Mouse (Mus musculus) layer of hippocampus, postnatal 36 days (tissue): ENCODE data around the gene Cuedc2. TPM values are rescaled to one million over a fixed set of nuclear protein-coding genes. Genes with fewer than 3 reads are reported as not detected.

Experiments used
- DNase-seq, 2 experiments: peaks; one replicate each; pipeline ENCODE4 v3.0.0; 2022
- total RNA-seq, 2 experiments: library from RNA; stranded (reverse); gene quantifications; 2 replicates each; pipeline ENCODE4 v1.2.3; 2021

Gene Cuedc2
- total RNA-seq, 2 experiments from 2014 or later, result 164 to 167 TPM

DNA sequence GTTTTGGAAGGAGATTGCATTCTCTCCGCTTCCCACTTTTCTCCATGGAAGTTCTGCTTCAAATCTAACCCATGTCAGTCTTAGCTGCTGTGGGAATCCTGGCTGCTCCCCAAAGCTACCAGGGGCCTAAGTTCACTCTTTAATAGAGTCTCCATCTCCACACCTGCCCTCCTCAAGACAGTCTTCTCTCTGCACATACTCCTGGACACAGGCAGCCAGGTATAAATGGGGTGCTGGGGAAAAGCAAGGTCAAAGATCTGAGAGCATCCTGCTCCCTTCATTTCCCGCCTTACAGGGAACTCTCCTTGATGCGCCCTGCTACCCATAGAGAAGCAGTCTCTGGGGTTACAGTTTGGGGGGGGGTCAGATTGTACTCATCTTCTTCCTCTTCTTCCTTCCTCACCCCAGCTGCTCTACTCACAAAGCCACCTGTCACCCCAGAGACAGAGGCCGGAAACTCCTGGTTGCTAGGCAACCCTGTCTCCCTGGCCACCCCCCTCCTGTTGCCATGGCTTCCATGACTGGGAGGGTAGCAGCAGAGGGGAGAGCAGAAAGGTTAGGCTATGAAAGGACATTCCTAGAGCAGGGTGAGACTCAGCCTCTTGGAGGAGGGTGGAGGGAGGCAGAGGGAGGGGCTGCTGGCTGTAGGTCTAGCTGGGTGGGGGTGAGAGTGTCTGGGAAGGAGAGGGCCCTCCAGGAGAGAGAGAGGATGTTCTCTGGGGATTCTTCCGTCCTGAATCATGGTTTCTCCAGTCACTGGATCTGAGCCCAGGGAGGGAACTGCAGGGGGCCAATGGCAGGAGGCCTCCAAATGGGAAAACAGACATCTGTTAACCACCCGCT lies 17.2 kb downstream of the Cuedc2 start:
- peak; percentile 62 to 72 for DNase-seq

DNA sequence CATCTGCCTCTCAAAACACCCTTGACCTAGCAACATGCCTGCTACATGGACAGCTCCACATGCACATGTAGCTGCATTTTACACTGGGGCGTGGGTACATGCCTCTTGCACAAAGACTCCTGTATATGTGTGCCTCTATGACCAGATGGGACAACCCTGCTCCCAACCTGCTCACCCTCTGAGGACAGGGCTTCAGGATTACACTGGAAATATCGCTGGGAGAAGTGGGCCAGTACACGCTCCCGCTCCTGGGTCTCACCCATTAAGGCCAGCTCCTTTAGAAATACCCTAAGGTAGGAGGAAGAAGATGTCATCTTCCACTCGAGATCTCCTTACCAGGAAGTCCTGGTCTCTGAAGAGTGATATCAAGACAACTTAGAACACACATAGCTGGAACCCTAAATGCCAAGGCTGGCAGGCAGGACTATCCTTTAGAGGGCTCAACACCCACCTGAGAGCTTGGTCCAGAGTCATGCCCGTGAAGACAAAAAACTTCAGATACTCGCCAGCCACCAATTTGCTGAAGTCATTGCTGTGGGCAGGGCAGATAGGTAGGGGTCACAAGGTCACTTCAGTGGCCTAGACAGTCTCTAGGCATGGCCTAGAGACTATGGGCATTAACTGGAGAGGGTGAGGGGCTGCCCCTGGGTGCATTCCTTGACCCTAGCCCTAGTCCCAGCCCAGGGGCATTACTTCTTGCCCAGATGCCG lies 18.3 kb downstream of the Cuedc2 start:
- no peak for DNase-seq

DNA sequence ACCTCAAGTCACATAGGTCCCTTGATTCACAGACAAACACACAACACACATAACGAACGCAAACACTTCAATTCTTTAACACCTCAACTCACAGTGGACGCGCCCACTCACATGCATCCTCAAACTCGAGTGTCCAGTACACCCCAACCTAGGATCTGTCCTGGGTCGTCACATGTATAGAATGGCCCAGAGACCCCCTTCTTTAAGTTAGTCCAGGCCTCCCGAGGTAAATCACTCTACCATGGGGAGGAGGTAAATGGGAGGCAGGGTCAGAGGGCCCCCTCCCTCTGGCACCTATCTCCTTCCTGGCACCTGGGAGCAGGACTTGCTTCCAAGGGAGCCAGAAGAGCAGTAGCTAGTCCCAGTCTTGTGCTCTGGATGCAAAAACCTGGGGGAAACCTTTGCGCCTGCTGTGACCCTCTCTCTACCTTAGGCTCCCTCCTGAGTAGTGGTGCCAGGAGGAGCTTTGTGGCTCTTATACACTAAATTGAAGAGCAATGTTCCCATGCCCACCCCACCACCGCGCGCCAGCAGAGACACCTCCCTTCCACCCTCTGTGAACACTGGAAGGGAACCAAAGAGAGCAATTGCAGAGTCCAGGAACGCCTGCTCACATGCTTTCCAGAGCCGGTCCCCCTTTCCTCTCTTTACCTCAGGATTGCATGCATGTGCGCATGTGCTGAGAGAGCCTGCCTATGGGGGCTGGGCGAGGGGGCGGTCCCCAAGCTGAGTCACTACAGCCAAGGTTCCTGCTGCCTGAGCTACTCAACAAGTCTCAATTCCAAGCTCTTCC lies 19.7 kb downstream of the Cuedc2 start:
- peak; percentile 89 to 90 for DNase-seq

DNA sequence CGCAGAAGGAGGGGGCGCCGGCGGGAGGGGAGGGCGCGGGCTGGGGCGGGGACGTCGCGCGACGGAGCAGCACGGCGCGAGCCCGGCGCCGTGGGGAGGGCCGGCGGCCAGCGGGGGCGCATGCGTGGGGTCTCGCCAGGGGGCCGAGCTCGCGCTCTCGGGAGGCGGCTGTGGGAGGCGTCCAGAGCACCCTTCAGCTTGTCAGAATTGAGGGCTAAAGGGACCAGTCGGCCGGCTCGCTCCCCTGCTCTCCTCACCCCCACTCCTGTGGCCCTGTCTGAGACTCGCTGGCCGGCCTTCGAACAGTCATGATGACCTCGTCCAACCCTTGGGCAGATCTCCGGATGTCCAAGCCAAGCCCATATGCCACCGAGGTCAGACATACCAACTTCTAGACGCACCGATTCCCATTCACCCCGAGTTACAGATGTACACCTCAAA lies 20.5 kb downstream of the Cuedc2 start:
- peak; percentile 73 to 74 for DNase-seq

DNA sequence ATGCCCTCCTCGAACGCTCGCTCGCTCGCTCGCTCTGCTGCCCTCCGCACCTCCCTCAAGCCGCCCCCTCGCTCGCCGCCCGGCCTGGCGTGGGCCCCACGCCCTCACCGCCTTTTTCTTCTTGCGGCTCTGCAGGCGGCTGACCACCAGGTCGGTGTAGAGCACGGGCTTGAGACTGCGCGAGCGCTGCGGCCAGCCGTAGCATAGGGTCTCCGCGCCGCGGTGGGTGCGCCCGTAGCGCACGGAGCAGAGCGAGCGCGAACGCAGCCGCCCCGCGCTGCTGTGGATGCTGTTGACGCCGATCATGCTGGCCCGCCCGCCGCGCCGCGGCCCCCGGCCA lies 21.0 kb downstream of the Cuedc2 start:
- DNase-seq, result peak in 1 of 2 experiments; percentile 18

DNA sequence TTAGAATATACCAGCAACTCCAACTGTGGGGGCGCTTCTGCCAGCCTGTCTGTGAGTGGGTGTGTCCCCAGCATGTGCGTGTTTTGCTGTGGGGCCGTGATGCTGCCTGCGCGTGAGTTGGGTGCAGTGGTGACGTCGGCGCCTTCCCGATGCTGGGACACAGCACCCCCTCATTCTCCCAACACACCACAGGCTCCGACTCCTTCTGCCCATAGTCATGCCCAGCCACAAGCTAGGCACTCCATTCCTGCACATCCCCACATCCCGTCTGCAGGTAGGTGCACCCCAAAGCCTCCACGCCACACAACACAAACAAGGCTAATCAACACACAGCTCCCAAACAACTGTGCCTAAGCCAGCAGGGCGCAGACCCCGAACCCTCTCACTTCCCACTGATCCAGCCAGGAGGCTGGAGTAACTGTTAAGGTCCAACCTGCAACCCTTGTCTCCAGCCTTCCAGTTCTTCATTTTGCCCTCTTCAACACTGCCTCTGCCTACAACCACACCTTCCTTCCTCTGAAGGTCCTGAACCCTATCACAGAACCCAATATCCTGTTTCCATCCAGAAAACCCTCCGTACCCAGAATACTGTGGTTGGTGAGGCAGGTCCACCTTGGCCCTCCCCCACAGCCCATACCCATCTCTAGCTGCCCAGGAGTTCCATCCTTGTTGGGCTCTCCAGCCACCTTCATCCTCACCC lies 21.5 kb downstream of the Cuedc2 start:
- peak; percentile 76 to 79 for DNase-seq

DNA sequence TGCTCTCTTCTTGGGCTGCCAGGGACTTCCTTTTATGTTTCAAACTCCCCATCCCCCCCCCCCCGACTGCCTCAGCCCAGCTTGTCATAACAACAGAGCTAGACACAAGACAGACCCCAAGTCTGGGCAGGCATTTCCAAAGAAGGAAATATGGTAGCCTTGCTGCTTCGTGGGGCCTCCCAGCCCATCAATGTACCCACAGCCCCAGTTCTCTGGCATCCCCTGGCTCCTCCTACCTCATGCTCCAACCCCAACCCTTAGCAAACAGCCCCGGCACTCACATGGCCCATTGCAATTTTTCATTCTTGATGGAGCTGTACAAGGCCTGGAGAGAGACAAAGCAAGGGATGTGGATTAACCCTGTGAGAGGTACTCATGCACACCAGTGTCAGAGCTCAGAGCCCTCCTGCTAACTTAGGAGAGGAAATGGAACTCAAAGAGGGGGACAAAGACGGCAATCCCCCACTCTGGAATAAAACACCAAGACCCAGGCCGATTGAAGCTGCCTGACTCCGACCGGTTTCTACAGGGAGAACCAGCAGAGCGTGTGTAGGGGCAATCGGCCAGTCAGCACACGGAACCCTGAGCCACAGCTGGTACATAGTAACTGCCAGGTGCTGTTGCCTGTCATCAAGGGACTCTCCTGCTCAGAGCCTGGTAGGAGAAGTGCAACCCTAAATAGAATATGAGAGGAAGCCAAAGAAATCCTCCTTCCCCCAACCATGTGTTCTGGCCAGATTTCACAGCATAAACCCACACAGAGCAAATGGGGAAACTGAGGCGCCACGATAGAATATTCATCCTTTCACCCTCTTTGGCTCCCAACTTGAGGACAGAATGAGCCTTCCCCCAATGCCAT lies 22.5 kb downstream of the Cuedc2 start:
- DNase-seq, result peak; percentile 7 to 9

DNA sequence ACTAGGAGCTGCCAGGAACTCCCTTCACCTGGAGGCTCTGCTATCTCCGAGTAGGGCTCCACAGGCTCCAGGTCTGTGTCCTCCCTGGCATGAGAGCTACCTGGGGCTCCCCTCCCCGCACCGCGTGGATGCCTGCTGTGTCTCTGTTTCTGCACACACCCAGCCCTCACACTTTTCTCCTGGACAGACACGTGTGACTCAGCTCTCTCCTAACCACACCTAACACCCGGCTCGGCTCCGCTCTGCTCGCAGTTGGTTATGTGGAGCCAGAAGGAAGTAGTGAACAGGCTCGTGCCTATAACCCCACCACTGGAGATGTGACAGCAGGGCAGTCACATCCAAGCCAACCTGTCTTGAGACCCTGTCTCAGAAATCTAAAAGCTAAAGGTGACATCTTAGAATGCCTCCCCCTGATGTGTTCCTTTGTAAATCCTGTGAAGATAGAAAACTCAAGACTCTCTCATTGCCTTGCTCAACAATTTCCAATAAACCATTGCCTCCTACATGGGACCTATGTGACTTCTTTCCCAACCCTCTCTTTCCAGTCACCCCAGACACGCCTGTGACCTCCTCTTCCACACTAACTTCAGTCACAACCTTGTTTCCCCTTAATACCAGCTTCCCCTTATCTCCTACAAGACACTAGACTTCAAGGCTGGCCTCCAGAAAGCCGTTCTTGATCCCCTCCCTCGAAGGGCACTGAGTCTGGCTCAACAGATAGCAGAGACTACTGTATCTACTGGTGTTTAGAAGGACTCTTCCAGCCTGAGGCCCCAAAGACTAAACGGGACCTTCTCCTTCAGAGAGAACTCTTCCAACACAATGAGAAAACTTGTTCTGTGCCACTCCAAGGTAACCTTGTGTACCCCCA lies 23.4 kb downstream of the Cuedc2 start:
- no peak for DNase-seq

DNA sequence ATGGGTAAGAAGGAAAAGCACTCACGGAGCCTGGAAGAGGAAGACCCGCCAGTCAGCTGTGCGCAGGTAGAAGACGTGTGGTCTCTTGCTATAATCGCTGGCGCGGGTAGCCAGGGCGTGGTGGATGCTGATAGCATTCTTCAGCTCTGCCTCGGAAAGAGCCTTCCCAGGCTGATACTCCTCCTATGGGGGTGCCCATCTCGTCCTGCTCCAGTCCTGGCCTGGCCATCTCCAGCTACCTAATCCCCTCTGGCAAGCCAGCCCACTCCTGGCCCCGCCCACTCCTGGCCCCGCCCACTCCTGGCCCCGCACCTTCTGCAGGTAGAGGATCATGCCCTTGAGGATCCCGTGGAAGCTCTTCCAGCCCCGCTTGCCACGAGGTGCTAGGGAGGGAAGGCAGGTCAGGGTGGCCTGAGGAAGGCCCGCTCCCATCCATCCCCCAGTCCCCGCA lies 24.3 kb downstream of the Cuedc2 start:
- DNase-seq, result no peak

DNA sequence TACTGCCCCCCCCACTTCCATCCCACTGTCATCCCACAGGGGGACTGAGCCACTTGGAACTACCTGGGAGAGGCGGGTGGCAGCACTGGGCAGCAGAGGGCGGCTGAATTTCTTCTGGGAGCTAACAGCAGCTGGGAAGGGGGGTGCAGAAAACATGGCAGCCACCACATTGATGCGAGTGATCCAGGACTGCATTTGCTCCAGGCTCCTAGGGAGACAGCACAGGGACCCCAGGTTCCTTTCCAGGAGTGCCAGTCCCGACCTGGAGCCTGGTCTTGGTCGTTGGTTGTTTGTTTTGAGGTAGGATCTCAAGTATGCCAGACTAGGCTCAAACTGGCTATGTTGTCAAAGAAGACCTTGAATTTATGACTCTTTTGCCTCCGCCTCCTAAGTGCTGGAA lies 24.9 kb downstream of the Cuedc2 start:
- no peak for DNase-seq

DNA sequence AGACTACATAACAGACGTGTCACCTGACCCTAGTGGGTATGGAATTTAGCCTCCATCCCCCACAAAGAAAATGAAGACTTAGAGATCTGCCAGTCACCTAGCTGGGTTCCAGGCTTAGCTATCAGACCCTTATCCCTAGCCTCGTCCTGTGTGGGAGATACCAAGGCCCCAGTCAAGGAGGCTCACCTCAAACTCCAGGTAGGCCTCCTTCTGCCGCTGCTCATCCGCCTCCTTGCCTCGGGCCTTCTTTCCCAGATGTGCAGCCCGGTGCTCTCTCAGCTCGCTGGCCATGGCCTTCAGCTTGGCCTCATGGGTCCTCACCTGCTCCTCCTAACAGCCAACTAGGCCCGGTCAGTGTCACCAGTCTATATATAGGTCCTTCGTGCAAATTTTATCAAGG lies 25.4 kb downstream of the Cuedc2 start:
- no peak for DNase-seq

DNA sequence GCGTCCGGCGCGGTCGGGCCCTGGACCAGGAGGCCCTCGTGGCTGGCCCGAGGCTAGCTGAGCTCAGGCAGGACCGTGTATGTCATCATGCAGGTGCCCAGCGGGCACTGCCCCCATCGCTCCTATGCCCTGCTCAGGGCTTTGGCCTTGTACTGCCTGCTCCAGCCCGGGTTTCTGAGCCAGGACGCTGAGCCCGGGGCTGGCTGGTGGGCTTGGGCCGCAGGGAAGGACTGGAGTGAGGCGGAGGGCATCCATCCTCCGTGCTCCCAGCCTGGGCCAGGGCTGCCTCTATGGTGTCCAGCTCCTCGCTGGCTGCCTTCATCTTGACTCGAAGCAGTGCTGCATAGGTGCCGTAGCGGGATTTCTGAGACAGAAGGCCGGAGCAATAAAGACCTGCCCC lies 25.9 kb downstream of the Cuedc2 start:
- no peak for DNase-seq

DNA sequence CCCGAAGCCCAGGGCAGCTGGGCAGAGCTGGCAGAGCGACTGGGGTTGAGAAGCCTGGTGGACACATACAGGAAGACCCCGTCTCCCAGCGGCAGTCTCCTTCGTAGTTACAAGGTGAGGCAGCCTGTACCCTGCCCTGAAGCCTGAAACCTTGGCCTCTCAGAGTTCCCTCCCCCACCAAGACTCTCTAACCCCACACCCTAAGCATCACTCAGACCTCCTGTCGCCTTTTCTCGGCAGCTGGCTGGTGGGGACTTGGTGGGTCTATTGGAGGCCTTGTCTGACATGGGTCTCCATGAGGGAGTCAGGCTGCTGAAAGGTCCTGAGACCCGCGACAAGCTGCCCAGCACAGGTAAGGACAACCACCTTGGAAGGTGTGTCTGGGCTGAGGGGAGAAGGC lies 27.2 kb downstream of the Cuedc2 start:
- DNase-seq, result no peak

DNA sequence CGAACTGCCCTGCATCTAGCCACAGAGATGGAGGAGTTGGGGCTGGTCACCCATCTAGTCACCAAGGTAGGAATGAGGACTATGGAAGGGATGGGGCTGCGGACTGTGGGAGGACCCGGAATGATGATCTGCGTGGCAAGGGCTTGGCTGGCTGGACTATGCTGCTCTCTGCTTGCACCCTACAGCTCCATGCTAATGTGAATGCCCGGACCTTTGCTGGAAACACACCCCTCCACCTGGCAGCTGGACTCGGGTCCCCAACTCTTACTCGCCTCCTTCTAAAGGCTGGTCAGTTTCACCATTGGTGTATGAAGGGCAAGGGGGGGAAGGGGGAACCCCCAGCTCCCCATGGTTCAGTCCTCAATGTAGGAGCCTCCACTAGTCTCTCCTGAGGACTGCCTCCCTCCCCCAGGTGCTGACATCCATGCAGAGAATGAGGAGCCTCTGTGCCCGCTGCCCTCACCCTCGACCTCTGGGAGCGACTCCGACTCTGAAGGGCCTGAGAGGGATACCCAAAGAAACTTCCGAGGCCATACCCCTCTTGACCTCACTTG lies 28.1 kb downstream of the Cuedc2 start:
- DNase-seq, result no peak

DNA sequence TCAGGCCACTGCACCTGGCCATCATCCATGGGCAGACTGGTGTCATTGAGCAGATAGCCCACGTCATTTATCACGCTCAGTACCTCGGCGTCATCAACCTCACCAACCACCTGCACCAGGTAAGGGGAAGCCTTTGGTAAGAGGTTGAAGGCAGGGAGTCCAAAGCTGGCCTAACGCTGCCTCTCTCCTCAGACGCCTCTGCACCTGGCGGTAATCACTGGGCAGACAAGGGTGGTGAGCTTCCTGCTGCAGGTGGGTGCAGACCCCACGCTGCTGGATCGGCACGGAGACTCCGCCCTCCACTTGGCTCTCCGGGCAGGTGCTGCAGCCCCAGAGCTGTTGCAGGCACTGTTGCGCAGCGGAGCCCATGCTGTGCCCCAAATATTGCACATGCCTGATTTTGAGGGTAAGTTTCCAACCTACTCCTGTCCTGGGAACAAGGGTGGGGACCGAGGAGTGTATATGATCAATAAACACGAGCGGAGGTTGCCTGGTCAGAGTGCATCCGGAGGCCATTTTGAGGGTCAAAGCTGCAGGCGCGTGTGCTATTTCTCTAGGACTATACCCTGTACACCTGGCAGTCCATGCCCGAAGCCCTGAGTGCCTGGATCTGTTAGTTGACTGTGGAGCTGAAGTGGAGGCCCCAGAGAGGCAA lies 28.7 kb downstream of the Cuedc2 start:
- DNase-seq, result peak in 1 of 2 experiments; percentile 15

DNA sequence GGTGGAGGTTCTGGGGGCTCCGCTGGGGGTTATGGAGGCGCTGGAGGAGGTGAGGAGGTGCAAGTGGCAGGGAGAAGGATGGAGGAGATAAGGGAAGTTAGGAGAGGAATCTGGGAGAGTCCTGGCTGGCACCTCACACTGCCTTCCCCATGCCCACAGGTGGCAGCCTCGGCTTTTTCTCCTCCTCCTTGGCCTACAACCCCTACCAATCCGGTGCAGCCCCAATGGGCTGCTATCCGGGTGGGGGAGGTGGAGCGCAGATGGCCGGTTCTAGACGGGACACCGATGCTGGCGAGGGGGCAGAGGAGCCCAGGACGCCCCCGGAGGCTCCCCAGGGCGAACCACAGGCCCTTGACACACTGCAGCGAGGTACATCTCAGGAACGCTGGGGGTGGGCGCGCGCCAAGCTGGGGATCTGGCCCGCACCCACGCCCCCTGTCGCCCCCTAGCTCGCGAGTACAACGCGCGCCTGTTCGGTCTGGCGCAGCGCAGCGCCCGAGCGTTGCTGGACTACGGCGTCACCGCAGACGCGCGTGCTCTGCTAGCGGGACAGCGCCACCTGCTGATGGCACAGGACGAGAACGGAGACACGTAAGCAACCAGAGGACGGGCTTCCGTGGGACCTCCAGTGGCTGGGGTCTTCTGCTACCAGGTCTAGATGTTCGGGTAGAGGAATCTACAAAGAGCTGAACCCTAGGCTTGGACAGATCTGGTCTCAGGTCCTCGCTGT lies 29.6 kb downstream of the Cuedc2 start:
- DNase-seq, result peak; percentile 85 to 87

DNA sequence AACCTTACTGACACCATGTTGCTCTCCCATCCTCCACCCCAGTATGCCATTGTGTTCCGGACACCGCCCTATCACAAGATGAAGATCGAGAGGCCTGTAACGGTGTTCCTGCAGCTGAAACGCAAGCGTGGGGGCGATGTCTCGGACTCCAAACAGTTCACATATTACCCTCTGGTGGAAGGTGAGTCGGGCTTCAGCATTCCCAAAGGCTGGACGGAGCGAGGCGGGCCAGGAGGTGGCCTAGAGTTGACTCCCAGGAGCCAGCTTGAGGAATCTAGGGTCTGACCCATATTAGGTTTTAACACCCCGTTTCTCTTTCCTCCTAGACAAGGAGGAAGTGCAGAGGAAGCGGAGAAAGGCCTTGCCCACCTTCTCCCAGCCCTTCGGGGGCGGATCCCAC lies 30.2 kb downstream of the Cuedc2 start:
- DNase-seq, result peak in 1 of 2 experiments; percentile 13

DNA sequence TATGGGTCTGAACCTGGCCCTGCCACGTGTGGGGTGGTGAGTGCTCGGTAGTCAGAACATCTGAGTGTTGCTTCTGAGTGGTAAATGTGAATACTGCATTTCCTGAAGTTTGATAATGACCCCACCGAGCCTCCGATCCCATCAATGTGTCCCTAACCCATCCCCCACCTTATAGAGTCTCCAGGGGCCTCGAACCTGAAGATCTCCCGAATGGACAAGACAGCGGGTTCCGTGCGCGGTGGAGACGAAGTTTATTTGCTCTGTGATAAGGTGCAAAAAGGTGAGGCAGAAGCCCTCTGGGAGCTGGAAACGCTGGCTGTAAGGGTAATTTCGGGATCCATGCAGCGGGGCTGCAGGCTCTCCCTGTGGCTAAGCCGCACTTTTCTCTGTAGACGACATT lies 30.7 kb downstream of the Cuedc2 start:
- DNase-seq, result no peak
